Mouse (Mus musculus) heart, embryonic 12.5 days (tissue): Measurements from ENCODE around the gene Smg6. TPM values are rescaled to one million over a fixed set of nuclear protein-coding genes. Genes with fewer than 3 reads are reported as not detected.
"Not testable (repeated sequence)": the region's sequence is repeated elsewhere in the genome, so short reads cannot be mapped to it uniquely, and the experiment has no call there.

Source experiments
- ATAC-seq: fragments of 200-750 bp; cut with Nextera tagmentation; 2 replicates; pipeline ENCODE4 v1.8.0; 2017; ENCODE audit warnings: moderate TSS enrichment, moderate library complexity; ENCODE audit not compliant: insufficient number of reproducible peaks, low FRiP score
- H3K27ac ChIP-seq: fragments of 300-500 bp; sonication (generic); 2 replicates; pipeline ENCODE4 v1.5.1; 2016; ENCODE audit warnings: mild to moderate bottlenecking, moderate library complexity; ENCODE audit not compliant: poor library complexity, severe bottlenecking
- H3K27me3 ChIP-seq: fragments of 300-500 bp; sonication (generic); replicated peaks from 2 replicates; pipeline ENCODE4 v1.6.1; 2016; ENCODE audit warnings: mild to moderate bottlenecking, moderate library complexity
- H3K36me3 ChIP-seq: fragments of 300-500 bp; sonication (generic); 2 replicates; pipeline ENCODE4 v1.6.1; 2016; ENCODE audit warnings: mild to moderate bottlenecking, moderate library complexity
- H3K4me1 ChIP-seq: fragments of 300-500 bp; sonication (generic); replicated peaks from 2 replicates; pipeline ENCODE4 v1.6.1; 2016; ENCODE audit warnings: mild to moderate bottlenecking
- H3K4me2 ChIP-seq: fragments of 300-500 bp; sonication (generic); 2 replicates; pipeline ENCODE4 v1.6.1; 2016; ENCODE audit warnings: mild to moderate bottlenecking, moderate library complexity
- H3K4me3 ChIP-seq: fragments of 300-500 bp; sonication (generic); 2 replicates; pipeline ENCODE4 v1.5.1; 2016; ENCODE audit warnings: mild to moderate bottlenecking
- H3K9ac ChIP-seq: fragments of 300-500 bp; sonication (generic); 2 replicates; pipeline ENCODE4 v1.6.1; 2016; ENCODE audit warnings: mild to moderate bottlenecking, moderate library complexity
- H3K9me3 ChIP-seq: fragments of 300-500 bp; sonication (generic); replicated peaks from 2 replicates; pipeline ENCODE4 v1.6.1; 2016; ENCODE audit warnings: mild to moderate bottlenecking, moderate library complexity
- WGBS: fragments of 180-500 bp; shearing (Covaris S2); methylation state at CpG from one replicate; pipeline ENCODE4 v1.1.7; 2016; 5-methylcytosine and 5-hydroxymethylcytosine counted together
- polyA plus RNA-seq: library from polyadenylated mRNA; unstranded; fragments of >200 nt; fragmentation: Nextera tagmentation; extraction: Ambion mirVana; gene quantifications from 2 replicates; pipeline ENCODE4 v1.2.1, GENCODE M21; 2016

Smg6 gene
- polyA plus RNA-seq, 1 experiment from 2014 or later: 13.4 TPM

DNA sequence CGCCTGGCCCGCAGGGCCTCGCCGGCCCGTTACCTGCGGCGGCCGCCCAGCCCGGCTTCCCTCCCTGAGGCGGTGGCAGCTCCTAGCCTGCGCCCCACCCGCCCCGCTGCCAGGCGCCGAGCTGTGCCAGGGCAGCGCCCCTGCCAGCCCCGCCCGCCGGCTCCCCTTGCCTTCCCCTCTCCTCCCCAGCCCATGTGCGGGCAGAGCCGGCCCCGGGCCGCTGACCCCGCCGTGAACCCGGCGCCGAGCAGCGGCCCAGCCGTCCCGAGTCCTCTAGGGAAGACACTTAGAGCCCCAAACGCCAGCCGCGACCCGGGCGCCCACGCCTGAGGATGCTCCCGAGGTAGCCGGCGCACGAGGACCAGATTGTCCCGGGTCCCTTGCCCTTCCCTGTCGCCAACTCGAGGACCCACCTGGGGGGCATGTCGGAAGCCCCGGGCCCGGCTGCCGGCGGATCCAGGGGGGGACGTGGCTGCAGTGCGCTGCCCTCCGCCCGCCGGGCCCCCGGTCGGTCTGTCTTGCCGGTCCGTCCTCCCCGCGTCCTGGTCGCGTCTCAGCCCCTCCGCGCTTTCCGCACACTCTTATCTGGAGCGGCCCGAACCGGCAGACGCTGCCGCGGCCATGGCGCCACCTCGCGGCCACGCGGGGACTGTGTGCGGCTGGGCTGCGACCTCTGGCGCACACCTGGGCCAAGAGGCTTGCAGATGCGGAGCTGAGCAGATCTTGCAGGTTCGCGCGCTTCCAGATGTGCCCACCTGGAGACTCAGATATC, 243.2 kb downstream of the Smg6 start:
- Histone ChIP-seq H3K36me3 (peaks cover 17% of the 10 kb centered on the region), H3K9me3 (no peaks in the 10 kb centered on the region), H3K27ac (peak overlapping the region; percentile 60), H3K4me1 (peaks cover 83% of the 10 kb centered on the region), H3K4me3 (peak overlapping the region; percentile 61), H3K9ac (peak overlapping the region; percentile 79), H3K27me3 (peaks cover 85% of the 10 kb centered on the region), H3K4me2 (peak overlapping the region; percentile 96)
- WGBS: under 1% methylated on average over 83 of the region's 83 CpGs
- peak; percentile 19; the same call in 1 of the 2 replicates for ATAC-seq

DNA sequence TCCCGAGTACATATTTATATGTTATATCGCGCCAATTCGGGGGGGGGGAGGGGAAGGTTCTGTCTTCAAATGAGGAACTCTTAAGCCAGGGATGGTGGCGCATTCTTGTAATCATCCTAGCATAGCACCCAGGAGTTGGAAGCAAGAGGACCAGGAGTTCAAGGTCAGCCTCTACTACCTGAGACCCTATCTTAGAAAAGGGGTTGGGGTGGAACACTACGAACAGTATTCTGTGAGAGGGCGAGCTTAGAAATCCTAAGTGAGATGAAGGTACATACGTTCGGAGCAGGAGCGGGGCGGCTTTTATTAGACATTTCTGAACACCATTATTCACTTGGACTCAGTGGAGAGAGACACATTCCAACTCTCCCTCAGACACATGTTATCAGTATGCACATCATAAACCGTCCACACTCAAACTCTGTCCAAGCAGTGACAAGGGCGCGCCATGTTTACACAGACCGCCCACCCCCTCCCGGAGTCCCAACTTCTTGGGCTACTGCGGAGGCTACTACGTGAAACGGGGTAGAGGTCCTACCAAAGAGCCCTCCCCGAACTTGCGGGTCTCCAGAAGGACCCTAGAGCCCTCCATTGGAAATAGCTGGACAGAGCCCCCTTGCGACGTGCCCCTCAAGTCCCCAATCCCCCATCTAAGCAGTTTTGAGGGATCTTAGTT, 243.9 kb downstream of the Smg6 start, which contains the start of gene Hic1:
Hic1 (minus strand) TSS at position 115 of the 676 bp plus-strand sequence.
- H3K27ac ChIP-seq: peak within 1 kb of the TSS; percentile 60
- H3K4me2 ChIP-seq: peak within 1 kb of the TSS; percentile 96
- ATAC-seq: no peak
- peaks cover 77% of the 10 kb centered on the region for H3K27me3 ChIP-seq
- H3K4me1 ChIP-seq: peaks cover 83% of the 10 kb centered on the region
- no peaks in the 10 kb centered on the region for H3K9me3 ChIP-seq
- H3K36me3 ChIP-seq: peaks cover 10% of the 10 kb centered on the region
- H3K4me3 ChIP-seq: peak within 1 kb of the TSS; percentile 61
- WGBS: 7% methylated on average over 23 of the region's 23 CpGs
- peak within 1 kb of the TSS; percentile 79 for H3K9ac ChIP-seq

DNA sequence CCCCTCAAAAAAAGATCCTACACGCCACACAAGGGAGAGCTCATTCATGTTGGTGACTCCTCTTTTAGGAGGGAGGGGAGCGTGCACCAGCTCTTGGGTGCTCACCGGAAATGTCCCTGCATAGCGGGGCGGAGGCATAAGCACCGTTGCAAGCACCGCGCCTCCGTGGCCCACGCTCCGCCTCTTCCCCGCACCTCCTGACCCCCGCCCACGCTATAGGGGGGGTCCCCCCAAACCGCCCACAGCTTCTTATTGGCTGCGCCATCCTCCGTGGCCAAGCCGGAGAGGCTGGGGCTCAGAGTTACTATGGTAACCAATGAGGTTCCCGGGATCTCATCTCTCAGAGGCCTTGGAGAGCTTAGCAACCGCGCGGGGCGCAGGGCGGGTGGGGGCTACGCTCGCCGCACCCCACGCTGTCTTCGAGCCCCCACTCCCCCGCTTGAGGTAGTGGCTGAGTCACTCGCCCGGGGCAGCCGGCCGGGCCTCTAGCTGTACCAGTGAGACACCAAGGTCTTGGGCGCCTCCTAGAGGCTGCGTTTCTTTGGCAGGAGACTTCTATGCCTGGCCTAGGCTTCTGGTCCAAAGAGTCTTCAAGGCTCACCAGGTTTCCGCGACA, 244.6 kb downstream of the Smg6 start:
- Histone ChIP-seq H3K4me3 (peak overlapping the region; percentile 61), H3K4me1 (peaks cover 76% of the 10 kb centered on the region), H3K27me3 (peaks cover 70% of the 10 kb centered on the region), H3K36me3 (peaks cover 7% of the 10 kb centered on the region; the same call in 1 of the 2 replicates), H3K9me3 (no peaks in the 10 kb centered on the region), H3K4me2 (peak overlapping the region; percentile 96), H3K9ac (no peak overlapping the region), H3K27ac (no peak overlapping the region)
- ATAC-seq: 0 out of 2 replicates have a peak, but pooled peaks have one; percentile 12
- WGBS: under 1% methylated on average over 38 of the region's 38 CpGs

DNA sequence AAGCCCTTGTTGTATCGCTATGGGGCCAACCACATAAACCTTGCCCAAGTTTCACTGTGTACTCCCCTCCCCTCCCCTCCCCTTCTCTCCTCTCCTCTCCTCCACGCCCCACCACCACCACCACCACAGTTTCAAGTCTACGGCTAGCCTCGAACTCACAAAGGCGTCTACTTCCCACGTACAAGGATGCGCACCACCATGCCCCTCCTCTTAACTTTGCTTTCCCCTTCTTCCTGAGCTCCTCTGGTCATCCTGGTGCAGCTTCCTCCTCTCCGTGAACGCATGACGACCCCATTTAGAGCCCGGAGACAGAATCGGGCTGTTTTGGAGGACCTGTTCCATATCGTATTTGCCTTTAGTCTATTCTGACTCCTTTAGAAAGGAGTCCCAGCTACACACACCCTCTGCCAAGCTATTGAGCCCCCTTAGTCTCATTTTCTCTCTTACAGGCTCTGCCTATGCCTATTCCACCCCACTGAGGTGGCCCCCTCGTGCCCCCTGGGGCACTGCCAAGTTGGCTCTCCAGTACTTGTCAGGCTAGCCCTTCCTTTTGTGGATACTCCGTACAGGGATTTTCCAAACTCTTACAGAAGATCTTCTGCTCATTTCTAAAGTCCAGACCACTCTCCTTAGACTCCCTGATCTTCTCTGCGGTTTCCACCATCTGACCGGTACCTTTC, 245.7 kb downstream of the Smg6 start:
- Histone ChIP-seq H3K36me3 (0 out of 2 replicates have a peak, but pooled peaks cover under 1% of the 10 kb centered on the region), H3K27me3 (peaks cover 60% of the 10 kb centered on the region), H3K9me3 (no peaks in the 10 kb centered on the region), H3K4me2 (peak overlapping the region; percentile 88; the same call in 1 of the 2 replicates), H3K4me3 (no peak overlapping the region), H3K27ac (no peak overlapping the region), H3K9ac (no peak overlapping the region), H3K4me1 (peaks cover 65% of the 10 kb centered on the region)
- no peak for ATAC-seq
- WGBS: 9% methylated on average over 17 of the region's 17 CpGs

DNA sequence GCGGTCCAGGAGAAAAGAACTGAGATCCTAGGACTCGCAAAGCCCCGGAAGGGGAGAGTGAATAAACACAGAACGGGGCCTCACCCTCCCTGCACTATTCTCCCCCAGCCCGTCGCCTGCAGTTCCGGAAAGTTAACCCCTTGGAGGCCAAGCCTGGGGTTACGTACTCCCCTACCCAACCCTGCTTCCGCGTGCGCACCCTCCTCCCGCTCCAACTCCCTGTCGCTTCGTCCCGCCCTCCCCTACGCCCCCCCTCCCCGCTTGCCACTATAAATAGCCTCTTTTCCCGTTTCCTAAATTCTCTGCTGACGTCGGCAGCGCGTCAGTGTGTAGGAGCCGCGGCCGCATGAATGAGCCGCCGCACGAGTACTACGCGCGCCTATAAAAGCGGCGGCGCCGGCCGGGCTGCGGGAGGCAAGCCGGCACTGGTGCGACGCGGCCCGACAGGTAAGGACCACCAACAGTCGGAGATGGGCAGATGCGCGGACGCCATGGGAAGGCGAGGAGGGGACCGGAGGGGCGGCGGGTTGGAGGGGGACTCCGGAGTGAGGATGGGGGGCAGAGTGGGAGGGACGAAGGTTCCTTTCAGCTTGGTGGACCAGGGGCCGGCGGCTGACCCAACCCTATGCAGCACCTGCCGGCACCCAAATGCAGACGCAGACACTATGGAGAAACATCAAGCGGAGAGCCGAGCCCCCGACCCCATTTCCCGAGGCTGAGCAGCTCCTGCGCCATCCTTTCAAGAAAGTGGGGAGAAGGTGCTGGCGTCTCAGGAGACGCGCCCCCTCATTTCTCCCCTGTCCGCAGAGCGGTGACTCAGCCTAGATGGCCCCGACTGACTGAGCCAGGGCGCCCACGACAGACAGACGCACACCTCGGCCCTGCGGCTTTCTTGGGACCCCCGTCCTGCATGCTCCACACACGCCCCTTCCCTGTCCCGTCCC, 246.8 kb downstream of the Smg6 start:
- WGBS: under 1% methylated on average over 75 of the region's 75 CpGs
- Histone ChIP-seq H3K27me3 (peaks cover 50% of the 10 kb centered on the region), H3K9ac (peak overlapping the region; percentile 1; the same call in 1 of the 2 replicates)

DNA sequence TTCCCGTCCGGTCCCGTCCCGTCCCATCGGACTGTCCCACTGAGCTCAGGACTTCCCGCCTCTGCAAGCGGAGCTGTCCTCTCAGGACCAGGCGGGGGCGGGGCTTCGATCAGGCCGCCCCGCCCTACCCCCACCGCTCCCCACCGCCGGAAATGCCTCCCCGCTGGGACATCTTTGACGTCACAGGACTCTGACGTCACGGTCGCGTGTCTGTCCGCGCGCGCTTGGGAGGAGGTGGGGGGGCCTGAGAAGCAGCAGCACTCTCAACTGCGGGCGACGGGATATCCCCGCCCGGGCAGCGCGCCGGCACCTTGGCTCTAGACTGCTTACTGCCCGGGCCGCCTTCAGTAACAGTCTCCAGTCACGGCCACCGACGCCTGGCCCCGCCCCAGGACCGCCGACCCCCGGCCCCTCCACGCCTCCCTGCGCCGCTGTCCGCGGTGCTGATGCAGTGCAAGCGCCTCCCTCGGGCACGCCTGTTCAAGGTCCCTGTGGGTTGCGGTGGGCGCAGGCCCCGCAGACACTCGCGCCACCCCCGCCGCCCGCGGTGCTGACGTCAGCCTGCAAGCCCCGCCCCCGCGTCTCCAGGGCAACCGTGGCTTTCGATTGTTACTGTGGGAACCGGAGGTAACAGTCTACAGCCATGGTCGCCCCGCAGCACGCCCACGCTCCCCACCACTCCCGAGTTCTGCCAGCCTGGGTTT, 247.6 kb downstream of the Smg6 start:
- Histone ChIP-seq H3K36me3 (peaks cover 14% of the 10 kb centered on the region), H3K27me3 (peaks cover 44% of the 10 kb centered on the region), H3K9me3 (no peaks in the 10 kb centered on the region), H3K4me3 (peak overlapping the region; percentile 61), H3K4me2 (peak overlapping the region; percentile 88), H3K4me1 (peaks cover 55% of the 10 kb centered on the region), H3K9ac (0 out of 2 replicates have a peak overlapping the region, but pooled peaks have one; percentile 1), H3K27ac (no peak overlapping the region)
- peak; percentile 75 for ATAC-seq
- WGBS: 2% methylated on average over 63 of the region's 71 CpGs

More for the DNA sequence above, 246.8 kb downstream of the Smg6 start:
- peaks cover 55% of the 10 kb centered on the region for H3K4me1 ChIP-seq
- peak overlapping the region; percentile 88 for H3K4me2 ChIP-seq
- H3K27ac ChIP-seq: no peak overlapping the region
- H3K9me3 ChIP-seq: no peaks in the 10 kb centered on the region
- peak overlapping the region; percentile 61 for H3K4me3 ChIP-seq
- no peak for ATAC-seq
- peaks cover 8% of the 10 kb centered on the region for H3K36me3 ChIP-seq

DNA sequence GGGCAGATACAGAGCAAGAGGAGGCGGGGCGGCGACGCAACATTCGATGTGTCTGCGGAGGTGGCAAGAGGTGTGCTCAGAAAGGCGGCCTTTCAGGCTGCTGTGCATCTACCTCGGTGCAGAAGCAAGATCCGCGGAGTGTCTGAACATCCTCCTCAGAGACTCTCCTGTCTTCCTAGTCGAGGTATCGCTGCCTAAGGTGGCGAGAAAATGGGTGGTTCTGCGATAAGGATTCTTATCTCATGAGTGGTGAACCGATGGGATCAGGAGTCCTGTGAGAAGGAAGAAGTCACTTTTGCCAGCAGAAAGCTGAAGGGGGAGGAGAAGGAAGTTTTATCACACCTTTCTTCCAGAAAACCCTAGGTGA, 248.2 kb downstream of the Smg6 start:
- Histone ChIP-seq H3K27me3 (peaks cover 44% of the 10 kb centered on the region), H3K4me1 (peaks cover 50% of the 10 kb centered on the region), H3K9ac (no peak overlapping the region), H3K36me3 (peaks cover 14% of the 10 kb centered on the region), H3K9me3 (no peaks in the 10 kb centered on the region), H3K4me2 (peak overlapping the region; percentile 88), H3K4me3 (peak overlapping the region; percentile 61), H3K27ac (no peak overlapping the region)
- WGBS: 2% methylated on average over 15 of the region's 15 CpGs
- ATAC-seq: no peak

DNA sequence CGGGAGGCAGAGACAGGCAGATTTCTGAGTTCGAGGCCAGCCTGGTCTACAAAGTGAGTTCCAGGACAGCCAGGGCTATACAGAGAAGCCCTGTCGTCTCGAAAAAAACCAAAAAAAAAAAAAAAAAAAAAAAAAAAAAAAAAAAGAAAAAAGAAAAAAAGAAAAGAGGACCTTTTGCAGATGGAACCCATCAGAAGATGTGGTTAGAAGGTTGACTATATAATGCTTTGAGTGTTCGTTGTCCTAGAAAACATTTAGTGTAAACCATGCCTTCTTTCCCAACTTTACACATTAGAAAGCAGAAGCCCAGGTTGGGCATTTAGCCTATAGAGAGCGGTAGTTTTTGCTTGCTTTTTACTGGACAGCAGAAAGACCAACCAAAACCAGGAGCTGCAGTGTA, 249.0 kb downstream of the Smg6 start:
- peaks cover 14% of the 10 kb centered on the region for H3K36me3 ChIP-seq
- not testable (repeated sequence) for H3K9ac ChIP-seq, ATAC-seq, H3K4me3 ChIP-seq, H3K27ac ChIP-seq, H3K4me2 ChIP-seq, H3K9me3 ChIP-seq
- H3K27me3 ChIP-seq: peaks cover 40% of the 10 kb centered on the region
- H3K4me1 ChIP-seq: peaks cover 48% of the 10 kb centered on the region
- WGBS: 66% methylated on average over 6 of the region's 6 CpGs

DNA sequence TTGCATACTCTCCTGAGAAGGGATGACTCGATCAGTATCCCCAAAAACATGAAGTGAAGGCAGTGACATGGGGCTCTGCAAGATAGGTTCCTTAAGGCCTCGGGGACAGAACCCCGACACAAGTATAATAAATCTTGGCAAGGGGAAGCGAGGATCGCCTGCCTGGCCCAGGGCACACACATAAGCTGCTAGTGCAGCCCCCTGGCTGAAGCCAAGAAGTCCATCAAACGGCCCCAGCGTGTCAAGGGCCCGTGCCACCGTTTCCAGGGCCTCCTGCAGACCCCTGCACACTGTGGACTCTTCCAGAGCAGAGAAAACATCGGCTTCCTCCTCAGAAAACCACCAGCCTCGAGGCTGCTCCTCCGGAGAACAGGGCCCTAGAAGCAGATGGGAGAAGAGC, 252.4 kb downstream of the Smg6 start:
- Histone ChIP-seq H3K9me3 (no peaks in the 10 kb centered on the region), H3K9ac (peak overlapping the region; percentile 82), H3K4me3 (peak overlapping the region; percentile 73), H3K4me2 (peak overlapping the region; percentile 76), H3K4me1 (peaks cover 24% of the 10 kb centered on the region), H3K27me3 (peaks cover 5% of the 10 kb centered on the region), H3K27ac (no peak overlapping the region), H3K36me3 (peaks cover 39% of the 10 kb centered on the region)
- no peak for ATAC-seq
- 51% methylated on average over 12 of the region's 12 CpGs for WGBS
